ENCODE assay signal across 8 mouse cellular contexts in the genomic region with DNA sequence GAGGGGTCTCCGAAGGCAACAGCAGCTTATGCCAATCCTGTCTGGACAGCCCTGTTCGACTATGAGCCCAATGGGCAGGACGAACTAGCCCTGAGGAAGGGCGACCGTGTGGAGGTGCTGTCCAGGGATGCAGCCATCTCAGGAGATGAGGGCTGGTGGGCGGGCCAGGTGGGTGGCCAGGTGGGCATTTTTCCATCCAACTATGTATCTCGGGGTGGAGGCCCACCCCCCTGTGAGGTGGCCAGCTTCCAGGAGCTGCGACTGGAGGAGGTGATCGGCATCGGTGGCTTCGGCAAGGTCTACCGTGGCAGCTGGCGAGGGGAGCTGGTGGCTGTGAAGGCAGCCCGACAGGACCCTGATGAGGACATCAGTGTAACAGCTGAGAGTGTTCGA. TPM values are rescaled to one million over a fixed set of nuclear protein-coding genes. Genes with fewer than 3 reads are reported as not detected.
DNase-seq lines count a peak whose midpoint lies in the region; ATAC-seq and TF ChIP-seq lines count a peak whose summit lies in the region.

No protein-coding gene starts in this region.

- H3K27ac ChIP-seq in layer of hippocampus, adult 2 months: peak overlapping the region; percentile 93
- peak overlapping the region; percentile 94 for H3K27ac ChIP-seq in heart, embryonic 16.5 days (ENCODE audit: low read length)
- peak overlapping the region; percentile 95 for H3K27ac ChIP-seq in liver, embryonic 15.5 days (replicated peaks)

- WGBS in heart, embryonic 16.5 days: 44% methylated on average over 15 of the region's 15 CpGs
- 41% methylated on average over 15 of the region's 15 CpGs for whole genome bisulfite sequencing in liver, embryonic 15.5 days (ENCODE audit: insufficient replicate concordance)

- H3K36me3 ChIP-seq in heart, embryonic 16.5 days (ENCODE audit: control insufficient read depth, insufficient read depth): peaks cover 17% of the 10 kb centered on the region
- H3K36me3 ChIP-seq in liver, embryonic 15.5 days (replicated peaks): peaks cover 61% of the 10 kb centered on the region

- H3K4me2 ChIP-seq in heart, embryonic 16.5 days (ENCODE audit: low read depth, low read length): peak overlapping the region; percentile 99
- H3K4me2 ChIP-seq in liver, embryonic 15.5 days: peak overlapping the region; percentile 99

- ATAC-seq in heart, embryonic 16.5 days (replicated peaks; ENCODE audit: extremely low read depth, insufficient read depth, low FRiP score): no peak
- ATAC-seq in liver, embryonic 15.5 days (ENCODE audit: insufficient read depth): no peak

- TF ChIP-seq CTCF in layer of hippocampus, adult 2 months (conservative IDR thresholded peaks at IDR 0.05): no peak

- peak overlapping the region; percentile 88 for H3K9ac ChIP-seq in heart, embryonic 16.5 days (ENCODE audit: low read length)
- peak overlapping the region; percentile 90 for H3K9ac ChIP-seq in liver, embryonic 15.5 days

- DNase-seq in layer of hippocampus, adult 2 months (ENCODE audit: low spot score in 2 of 2): no peak
- DNase-seq in layer of hippocampus, adult 8-10 months (ENCODE audit: low spot score in 2 of 2): no peak
- peak; percentile 24 to 36 for DNase-seq in cerebellum, adult 18-20 months
- no peak for DNase-seq in spleen, adult 12 weeks (ENCODE audit: low spot score)
- no peak for DNase-seq in urinary bladder, postnatal 25 days (ENCODE audit: low spot score)
- no peak for DNase-seq in spleen, adult 18-20 months

- peaks cover 21% of the 10 kb centered on the region for H3K4me1 ChIP-seq in heart, embryonic 16.5 days (ENCODE audit: control insufficient read depth, insufficient read depth, low read length)
- peaks cover 78% of the 10 kb centered on the region for H3K4me1 ChIP-seq in liver, embryonic 15.5 days (replicated peaks)

- peak overlapping the region; percentile 72 for H3K4me3 ChIP-seq in layer of hippocampus, adult 2 months
- peak overlapping the region; percentile 77 for H3K4me3 ChIP-seq in heart, embryonic 16.5 days (ENCODE audit: low read length)
- peak overlapping the region; percentile 84 for H3K4me3 ChIP-seq in liver, embryonic 15.5 days (replicated peaks)

- no peaks in the 10 kb centered on the region for H3K9me3 ChIP-seq in heart, embryonic 16.5 days (replicated peaks; ENCODE audit: control insufficient read depth, low read length)
- H3K9me3 ChIP-seq in liver, embryonic 15.5 days (replicated peaks): no peaks in the 10 kb centered on the region

- H3K27me3 ChIP-seq in heart, embryonic 16.5 days (ENCODE audit: control insufficient read depth, insufficient read depth, low read length): no peaks in the 10 kb centered on the region
- no peaks in the 10 kb centered on the region for H3K27me3 ChIP-seq in liver, embryonic 15.5 days

RNA-seq across cellular contexts. Expression of gene Pcnx3, which starts 1.6 kb away (rescaled TPM):
- total RNA-seq in layer of hippocampus, adult 2 months (2021): 10 to 100 TPM; 69.1 to 78.8 TPM
- total RNA-seq in layer of hippocampus, adult 8-10 months (2022): 10 to 100 TPM; 74.5 to 80.9 (median 77.0) TPM
- polyA plus RNA-seq in heart, embryonic 16.5 days (2015; fragmentation: Nextera tagmentation; extraction: Ambion mirVana): 11.5 and 13.4 TPM in 2 replicates
- 9.2 and 12.1 TPM in 2 replicates for polyA plus RNA-seq in liver, embryonic 15.5 days (2015; fragmentation: Nextera tagmentation; extraction: Ambion mirVana)

RNA-seq across cellular contexts. Expression of gene Map3k11, which starts 1.8 kb away (rescaled TPM):
- 10 to 100 TPM; 20.2 to 20.4 TPM for total RNA-seq in layer of hippocampus, adult 2 months (2021)
- total RNA-seq in layer of hippocampus, adult 8-10 months (2022): 10 to 100 TPM; 16.9 to 21.3 (median 18.7) TPM
- 24.4 and 26.8 TPM in 2 replicates for polyA plus RNA-seq in heart, embryonic 16.5 days (2015; fragmentation: Nextera tagmentation; extraction: Ambion mirVana)
- polyA plus RNA-seq in liver, embryonic 15.5 days (2015; fragmentation: Nextera tagmentation; extraction: Ambion mirVana): 16.8 and 18.4 TPM in 2 replicates

RNA-seq across cellular contexts. Expression of gene Kcnk7, which starts 13.8 kb away (rescaled TPM):
- total RNA-seq in layer of hippocampus, adult 2 months (2021): under 1 TPM in 1 of 2 experiments, not detected in 1; 0.36 TPM
- under 1 TPM in 1 of 4 experiments, not detected in 3; 0.43 TPM for total RNA-seq in layer of hippocampus, adult 8-10 months (2022)
- 0.18 and 0.24 TPM in 2 replicates for polyA plus RNA-seq in heart, embryonic 16.5 days (2015; fragmentation: Nextera tagmentation; extraction: Ambion mirVana)
- polyA plus RNA-seq in liver, embryonic 15.5 days (2015; fragmentation: Nextera tagmentation; extraction: Ambion mirVana): 0.15 and 0.28 TPM in 2 replicates

RNA-seq across cellular contexts. Expression of gene Sipa1, which starts 26.8 kb away (rescaled TPM):
- 10 to 100 TPM; 16.5 to 17.5 TPM for total RNA-seq in layer of hippocampus, adult 2 months (2021)
- total RNA-seq in layer of hippocampus, adult 8-10 months (2022): 10 to 100 TPM; 16.2 to 20.4 (median 19.4) TPM
- 23.5 and 24.9 TPM in 2 replicates for polyA plus RNA-seq in heart, embryonic 16.5 days (2015; fragmentation: Nextera tagmentation; extraction: Ambion mirVana)
- 28.2 and 32.5 TPM in 2 replicates for polyA plus RNA-seq in liver, embryonic 15.5 days (2015; fragmentation: Nextera tagmentation; extraction: Ambion mirVana)

RNA-seq across cellular contexts. Expression of gene Ehbp1l1, which starts 35.8 kb away (rescaled TPM):
- total RNA-seq in layer of hippocampus, adult 2 months (2021): 10 to 100 TPM; 11.8 to 17.7 TPM
- total RNA-seq in layer of hippocampus, adult 8-10 months (2022): 10 to 100 TPM; 12.4 to 17.8 (median 16.4) TPM
- 92.3 and 97.5 TPM in 2 replicates for polyA plus RNA-seq in heart, embryonic 16.5 days (2015; fragmentation: Nextera tagmentation; extraction: Ambion mirVana)
- polyA plus RNA-seq in liver, embryonic 15.5 days (2015; fragmentation: Nextera tagmentation; extraction: Ambion mirVana): 110 and 121 TPM in 2 replicates

Comparison
In these comparisons a context has a peak if more than half of its experiments do, and no peak if none do; other contexts are left out.
1. DNase-seq: peak in cerebellum, adult 18-20 months (2 of 2); none in layer of hippocampus, adult 2 months (0 of 2), layer of hippocampus, adult 8-10 months (0 of 2), spleen, adult 12 weeks (single experiment), urinary bladder, postnatal 25 days (single experiment) and spleen, adult 18-20 months (0 of 2).
2. Peak in every context shown above with its lines, with median percentiles within 50 percentile points of each other: H3K27ac ChIP-seq and H3K4me3 ChIP-seq.